Mouse (Mus musculus): ENCODE measurements around the gene Zp3. TPM values are rescaled to one million over a fixed set of nuclear protein-coding genes. Genes with fewer than 3 reads are reported as not detected.

Gene Zp3
- total and polyA plus RNA-seq, 2 experiments from 2014 or later = not detected

DNA sequence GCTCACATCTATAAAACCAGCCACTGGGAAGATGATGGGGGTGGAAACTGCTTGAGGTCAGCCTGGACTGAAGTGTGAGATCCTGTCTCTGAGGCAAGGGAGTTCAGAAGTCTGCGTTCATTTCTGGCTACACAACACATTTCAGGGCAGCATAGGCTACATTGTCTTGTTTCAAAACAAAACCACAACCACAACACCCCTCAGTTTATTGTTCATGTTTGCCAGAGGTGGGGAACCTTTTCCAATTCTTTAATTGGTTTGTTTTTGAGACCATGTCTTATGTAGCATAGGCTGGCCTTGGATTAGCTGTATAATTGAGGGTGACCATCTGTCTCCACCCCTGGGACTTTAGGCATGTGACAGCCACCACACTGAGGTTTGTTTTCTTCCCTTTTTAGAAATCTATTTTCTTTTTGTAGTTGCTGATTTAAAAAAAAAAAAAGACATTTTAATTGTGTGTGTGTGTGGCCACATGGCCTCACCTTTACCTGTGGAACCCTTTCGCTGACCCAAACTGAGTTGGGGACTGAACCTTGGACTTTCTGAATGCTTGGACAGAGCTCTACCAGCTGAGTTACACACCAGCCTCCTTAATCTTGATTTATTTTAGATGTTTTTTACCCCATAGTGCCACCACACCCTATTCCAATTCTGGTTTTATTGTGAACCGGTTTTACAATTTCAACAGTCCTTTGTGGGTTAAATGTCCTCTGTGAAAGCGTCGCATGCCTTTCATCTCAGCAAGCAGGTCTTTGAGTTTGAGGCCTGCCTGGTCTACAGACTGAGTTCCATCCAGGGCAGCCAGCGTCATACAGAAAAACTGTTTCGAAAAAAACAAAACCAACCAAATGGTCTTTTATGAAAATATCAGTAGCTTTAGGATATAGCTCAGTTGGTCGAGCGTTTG is 23.3 kb upstream of the Zp3 start:
- TF ChIP-seq CTCF (IDR thresholded peaks at IDR 0.05; ENCODE audit: low read depth) (no peak), EP300 (IDR thresholded peaks at IDR 0.05; ENCODE audit: low read depth) (no peak)
- peak overlapping the region; percentile 19; the same call in 1 of the 2 replicates for H3K4me3 ChIP-seq (ENCODE audit: low read depth, low read length)

DNA sequence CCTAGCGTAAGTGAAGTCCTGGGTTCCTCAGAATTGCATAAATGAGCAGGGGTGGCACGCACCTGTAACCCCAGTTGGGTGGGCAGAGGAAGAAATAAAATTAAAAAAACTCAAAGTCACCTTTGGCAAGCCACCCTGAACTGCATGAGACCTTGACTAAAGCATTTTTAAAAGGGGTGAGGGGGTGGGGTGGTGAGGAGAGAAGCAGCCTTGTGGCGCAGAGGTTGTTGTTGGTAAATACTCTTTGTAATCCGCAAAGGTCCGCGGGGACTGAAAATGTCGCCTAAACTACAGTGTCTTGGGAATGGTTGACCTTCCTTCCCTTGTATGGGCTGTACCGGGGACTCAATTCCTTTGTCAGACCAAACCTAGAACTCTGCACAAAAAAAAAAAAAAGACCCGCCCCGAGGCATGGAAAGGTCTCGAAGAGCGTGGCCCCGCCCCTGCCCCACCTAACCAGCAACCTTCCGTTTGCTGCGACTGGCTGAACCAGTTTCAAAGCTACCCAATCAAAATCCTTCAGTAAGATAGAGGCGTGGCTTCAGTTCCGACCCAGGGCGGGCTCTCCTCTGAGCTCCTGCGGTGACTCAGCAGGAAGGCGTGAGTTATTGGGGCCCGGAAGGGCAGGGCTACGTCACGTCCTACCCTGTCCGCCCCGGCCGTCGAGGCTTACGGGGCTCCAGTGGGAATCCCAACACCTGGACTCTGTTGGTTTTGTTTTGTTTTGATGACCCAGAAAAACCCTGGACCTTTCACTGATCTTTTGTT is 22.5 kb upstream of the Zp3 start:
- 9% methylated on average over 28 of the region's 28 CpGs for WGBS
- ATAC-seq (ENCODE audit: insufficient read depth, low read depth) = peak; percentile 83
- no peaks in the 10 kb centered on the region for H3K36me3 ChIP-seq (replicated peaks; ENCODE audit: control insufficient read depth, insufficient read depth, low read length)

More for the DNA sequence above, 23.3 kb upstream of the Zp3 start:
- H3K9ac ChIP-seq (replicated peaks; ENCODE audit: low read depth, low read length) = 0 out of 2 replicates have a peak overlapping the region, but pooled peaks have one; percentile 11
- H3K27ac ChIP-seq (ENCODE audit: low read depth) = peak overlapping the region; percentile 92
- H3K4me2 ChIP-seq (ENCODE audit: low read depth, low read length) = peak overlapping the region; percentile 48
- H3K36me3 ChIP-seq (replicated peaks; ENCODE audit: control insufficient read depth, insufficient read depth, low read length) = no peaks in the 10 kb centered on the region
- peaks cover 13% of the 10 kb centered on the region for H3K4me1 ChIP-seq (ENCODE audit: control insufficient read depth, insufficient read depth)
- 89% methylated on average over 9 of the region's 9 CpGs for WGBS
- H3K9me3 ChIP-seq (replicated peaks; ENCODE audit: control insufficient read depth, low read length) = no peaks in the 10 kb centered on the region
- no peaks in the 10 kb centered on the region for H3K27me3 ChIP-seq (ENCODE audit: control insufficient read depth, insufficient read depth, low read length)
- DNase-seq (ENCODE audit: low spot score) (no peak), ATAC-seq (ENCODE audit: insufficient read depth, low read depth) (no peak)

DNA sequence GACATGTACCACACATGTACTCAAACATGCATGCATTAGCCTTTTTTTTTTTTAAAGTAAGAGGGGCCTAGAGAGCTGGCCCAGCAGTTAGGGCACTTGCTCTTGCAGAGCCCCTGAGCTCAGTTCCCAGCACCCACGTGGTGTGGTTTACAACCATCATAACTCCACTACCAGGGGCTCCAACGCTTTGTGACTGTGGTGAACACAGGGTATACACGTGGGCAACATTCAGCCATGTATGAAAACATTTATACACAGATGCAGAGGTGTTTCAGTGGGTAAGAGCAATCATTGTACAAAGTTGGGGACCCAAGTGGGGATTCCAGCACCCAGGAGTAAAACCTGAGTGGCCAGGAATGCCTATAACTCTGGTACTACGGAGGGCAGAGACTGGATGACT is 21.5 kb upstream of the Zp3 start:
- WGBS = 88% methylated on average over 4 of the region's 4 CpGs
- H3K4me3 ChIP-seq (ENCODE audit: low read depth, low read length) = no peak overlapping the region
- ATAC-seq (ENCODE audit: insufficient read depth, low read depth) = no peak

More for the DNA sequence above, 22.5 kb upstream of the Zp3 start:
- Histone ChIP-seq H3K4me3 (ENCODE audit: low read depth, low read length) (peak overlapping the region; percentile 28), H3K4me2 (ENCODE audit: low read depth, low read length) (peak overlapping the region; percentile 48), H3K9me3 (replicated peaks; ENCODE audit: control insufficient read depth, low read length) (no peaks in the 10 kb centered on the region), H3K27me3 (ENCODE audit: control insufficient read depth, insufficient read depth, low read length) (no peaks in the 10 kb centered on the region), H3K9ac (replicated peaks; ENCODE audit: low read depth, low read length) (0 out of 2 replicates have a peak overlapping the region, but pooled peaks have one; percentile 11), H3K27ac (ENCODE audit: low read depth) (peak overlapping the region; percentile 92), H3K4me1 (ENCODE audit: control insufficient read depth, insufficient read depth) (peaks cover 18% of the 10 kb centered on the region)
- peak; percentile 39; the same call in 1 of the 2 replicates for TF ChIP-seq EP300 (IDR thresholded peaks at IDR 0.05; ENCODE audit: low read depth)
- TF ChIP-seq CTCF (IDR thresholded peaks at IDR 0.05; ENCODE audit: low read depth) = no peak
- peak; percentile 100 for DNase-seq (ENCODE audit: low spot score)

DNA sequence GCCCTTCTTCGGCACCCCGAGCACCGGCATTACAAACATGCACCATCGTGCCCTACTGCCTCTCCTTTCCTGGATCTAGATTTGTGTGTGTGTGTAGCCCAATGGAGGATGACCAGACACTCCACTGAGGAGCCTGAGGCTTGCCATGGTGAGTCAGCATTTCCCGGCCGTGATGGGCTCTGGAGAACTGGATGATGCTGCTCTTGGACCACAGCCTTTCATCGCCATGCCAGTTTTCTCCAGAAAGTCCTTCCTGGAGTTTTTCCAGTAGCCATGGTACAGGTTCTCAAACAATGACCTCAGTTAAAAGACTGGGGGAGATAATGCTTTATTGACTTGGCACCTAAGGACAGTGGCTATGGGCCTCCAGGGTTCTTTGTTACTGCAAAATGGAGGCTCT is 20.0 kb upstream of the Zp3 start:
- no peaks in the 10 kb centered on the region for H3K27me3 ChIP-seq (ENCODE audit: control insufficient read depth, insufficient read depth, low read length)
- H3K9ac ChIP-seq (replicated peaks; ENCODE audit: low read depth, low read length) = no peak overlapping the region
- ATAC-seq (ENCODE audit: insufficient read depth, low read depth) (no peak), DNase-seq (ENCODE audit: low spot score) (no peak)
- no peaks in the 10 kb centered on the region for H3K36me3 ChIP-seq (replicated peaks; ENCODE audit: control insufficient read depth, insufficient read depth, low read length)
- 87% methylated on average over 7 of the region's 7 CpGs for WGBS
- H3K27ac ChIP-seq (ENCODE audit: low read depth) = no peak overlapping the region
- no peaks in the 10 kb centered on the region for H3K9me3 ChIP-seq (replicated peaks; ENCODE audit: control insufficient read depth, low read length)
- TF ChIP-seq EP300 (IDR thresholded peaks at IDR 0.05; ENCODE audit: low read depth) (no peak), CTCF (IDR thresholded peaks at IDR 0.05; ENCODE audit: low read depth) (no peak)
- H3K4me1 ChIP-seq (ENCODE audit: control insufficient read depth, insufficient read depth) = peaks cover 23% of the 10 kb centered on the region
- no peak overlapping the region for H3K4me3 ChIP-seq (ENCODE audit: low read depth, low read length)
- no peak overlapping the region for H3K4me2 ChIP-seq (ENCODE audit: low read depth, low read length)

More for the DNA sequence above, 21.5 kb upstream of the Zp3 start:
- Histone ChIP-seq H3K27me3 (ENCODE audit: control insufficient read depth, insufficient read depth, low read length) (no peaks in the 10 kb centered on the region), H3K9me3 (replicated peaks; ENCODE audit: control insufficient read depth, low read length) (no peaks in the 10 kb centered on the region), H3K4me2 (ENCODE audit: low read depth, low read length) (peak overlapping the region; percentile 48; the same call in 1 of the 2 replicates), H3K9ac (replicated peaks; ENCODE audit: low read depth, low read length) (no peak overlapping the region), H3K36me3 (replicated peaks; ENCODE audit: control insufficient read depth, insufficient read depth, low read length) (no peaks in the 10 kb centered on the region), H3K27ac (ENCODE audit: low read depth) (peak overlapping the region; percentile 90), H3K4me1 (ENCODE audit: control insufficient read depth, insufficient read depth) (peaks cover 23% of the 10 kb centered on the region)
- no peak for TF ChIP-seq CTCF (IDR thresholded peaks at IDR 0.05; ENCODE audit: low read depth)
- TF ChIP-seq EP300 (IDR thresholded peaks at IDR 0.05; ENCODE audit: low read depth) = no peak; the same call in 1 of the 2 replicates
- DNase-seq (ENCODE audit: low spot score) = no peak

DNA sequence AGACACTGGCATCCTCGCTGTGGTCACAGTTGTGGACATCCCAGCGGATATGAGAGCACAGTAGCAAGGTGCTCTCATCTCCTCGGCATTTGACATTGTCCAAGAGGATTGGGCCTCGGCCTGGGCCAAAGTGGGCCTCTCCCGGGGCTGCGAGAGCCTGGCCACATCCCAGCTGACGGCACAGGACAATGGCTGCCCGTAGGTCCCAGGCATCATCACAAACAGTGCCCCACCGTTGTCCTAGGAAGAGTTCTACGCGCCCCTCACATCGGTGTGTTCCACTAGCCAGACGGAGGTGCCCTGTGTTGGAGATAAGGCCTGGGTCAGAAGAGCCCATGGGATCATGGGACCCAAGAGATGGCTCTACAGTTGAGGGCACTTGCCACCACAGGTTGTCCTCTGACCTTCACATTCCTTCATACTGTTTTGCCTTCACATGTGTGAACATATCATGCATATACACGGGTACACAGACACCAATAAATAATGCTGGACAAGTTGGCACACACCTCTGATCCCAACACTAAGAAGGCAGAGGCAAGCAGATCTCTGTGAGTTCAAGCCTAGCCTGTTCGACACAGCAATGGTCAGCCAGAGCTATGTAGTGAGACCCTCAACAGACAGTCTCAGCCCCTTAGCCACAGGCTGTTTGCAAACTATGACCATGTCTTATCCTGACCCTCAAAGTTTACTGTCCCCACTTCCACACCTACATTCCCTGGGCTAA is 18.8 kb upstream of the Zp3 start:
- 94% methylated on average over 15 of the region's 15 CpGs for WGBS
- H3K4me1 ChIP-seq (ENCODE audit: control insufficient read depth, insufficient read depth) = peaks cover 32% of the 10 kb centered on the region
- H3K9me3 ChIP-seq (replicated peaks; ENCODE audit: control insufficient read depth, low read length) = no peaks in the 10 kb centered on the region
- peak overlapping the region; percentile 96 for H3K27ac ChIP-seq (ENCODE audit: low read depth)
- H3K4me2 ChIP-seq (ENCODE audit: low read depth, low read length) = 0 out of 2 replicates have a peak overlapping the region, but pooled peaks have one; percentile 95
- TF ChIP-seq EP300 (IDR thresholded peaks at IDR 0.05; ENCODE audit: low read depth) (no peak), CTCF (IDR thresholded peaks at IDR 0.05; ENCODE audit: low read depth) (no peak)
- no peaks in the 10 kb centered on the region for H3K36me3 ChIP-seq (replicated peaks; ENCODE audit: control insufficient read depth, insufficient read depth, low read length)
- ATAC-seq (ENCODE audit: insufficient read depth, low read depth) (no peak), DNase-seq (ENCODE audit: low spot score) (no peak)
- no peaks in the 10 kb centered on the region for H3K27me3 ChIP-seq (ENCODE audit: control insufficient read depth, insufficient read depth, low read length)
- no peak overlapping the region for H3K9ac ChIP-seq (replicated peaks; ENCODE audit: low read depth, low read length)
- no peak overlapping the region for H3K4me3 ChIP-seq (ENCODE audit: low read depth, low read length)
